Mouse (Mus musculus): Measurements from ENCODE around the gene Wdr20. TPM values are rescaled to one million over a fixed set of nuclear protein-coding genes. Genes with fewer than 3 reads are reported as not detected.
A peak's percentile ranks its signal among the peaks of the same experiment; 100 is the strongest.

The Wdr20 gene
- total and polyA plus RNA-seq, 3 experiments: 18.8 to 25.8 TPM; not detected in 1

DNA sequence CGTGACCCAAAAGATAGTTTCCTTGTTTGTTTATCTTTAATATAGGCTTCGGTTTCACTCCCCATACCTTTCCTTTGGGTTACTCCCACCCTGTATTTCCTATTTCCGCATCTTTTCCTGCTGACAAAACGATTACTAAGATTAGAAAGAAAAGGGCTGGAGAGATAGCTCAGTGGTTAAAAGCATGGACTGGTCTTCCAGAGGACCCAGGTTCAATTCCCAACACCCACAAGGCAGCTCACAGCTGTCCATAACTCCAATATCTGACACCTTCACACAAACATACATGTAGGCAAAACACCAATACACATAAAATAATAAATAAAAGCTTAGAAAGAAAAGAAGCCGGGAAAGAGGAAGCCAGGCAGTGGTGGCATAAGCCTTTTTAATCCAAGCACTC lies 40.3 kb upstream of the Wdr20 start:
- Histone ChIP-seq H3K79me2 (ENCODE audit: control insufficient read depth, insufficient read depth, low read length, poor library complexity) (peaks cover 34% of the 10 kb centered on the region), H3K9me3 (replicated peaks; ENCODE audit: insufficient read depth, low read length) (no peaks in the 10 kb centered on the region), H3K27me3 (ENCODE audit: control insufficient read depth in 1 of 2, insufficient read depth in 2 of 2, low read length in 2 of 2) (no peaks in the 10 kb centered on the region), H3K4me3 (ENCODE audit: control insufficient read depth in 1 of 2, insufficient read depth in 1 of 2, low read depth in 2 of 2, low read length in 2 of 2) (peak overlapping the region; percentile 59 to 82), H3K4me1 (ENCODE audit: control insufficient read depth in 1 of 2, insufficient read depth in 2 of 2, low read length in 2 of 2) (peaks cover 13 to 46% of the 10 kb centered on the region in 2 experiments), H3K27ac (ENCODE audit: control insufficient read depth, low read depth, low read length) (peak overlapping the region; percentile 99), H3K9ac (ENCODE audit: control insufficient read depth, low read depth, low read length, poor library complexity, severe bottlenecking) (peak overlapping the region; percentile 100), H3K36me3 (ENCODE audit: control insufficient read depth in 1 of 2, insufficient read depth in 2 of 2, low read length in 2 of 2) (peaks cover 9 to 50% of the 10 kb centered on the region in 2 experiments)
- TF ChIP-seq EP300 (IDR thresholded peaks at IDR 0.05; ENCODE audit: low read depth in 1 of 2, low read length in 2 of 2) (peak in 1 of 2 experiments; percentile 71; a peak in 2 of 4 replicates), TBP (IDR thresholded peaks at IDR 0.05; ENCODE audit: low read depth, low read length) (peak; percentile 97), GATA1 (IDR thresholded peaks at IDR 0.05; ENCODE audit: low read depth, low read length) (peak; percentile 35; the same call in 1 of the 2 replicates), MAZ (IDR thresholded peaks at IDR 0.05; ENCODE audit: low read depth, low read length) (0 out of 2 replicates have a peak, but pooled peaks have one; percentile 18), GABPA (IDR thresholded peaks at IDR 0.05; ENCODE audit: low read depth, low read length) (no peak), MXI1 (IDR thresholded peaks at IDR 0.05; ENCODE audit: low read depth, low read length) (0 out of 2 replicates have a peak, but pooled peaks have one; percentile 50), BHLHE40 (IDR thresholded peaks at IDR 0.05; ENCODE audit: borderline replicate concordance, low read depth, low read length) (0 out of 2 replicates have a peak, but pooled peaks have one; percentile 13), ELF1 (IDR thresholded peaks at IDR 0.05; ENCODE audit: low read depth, low read length) (peak; percentile 74), ETS1 (IDR thresholded peaks at IDR 0.05; ENCODE audit: low read depth, low read length) (peak; percentile 60; the same call in 1 of the 2 replicates), HCFC1 (IDR thresholded peaks at IDR 0.05; ENCODE audit: low read depth, low read length) (peak; percentile 58; the same call in 1 of the 2 replicates), USF1 (IDR thresholded peaks at IDR 0.05; ENCODE audit: low read depth, low read length) (no peak), RCOR1 (IDR thresholded peaks at IDR 0.05; ENCODE audit: low read depth, low read length) (0 out of 2 replicates have a peak, but pooled peaks have one; percentile 19), POLR2AphosphoS2 (IDR thresholded peaks at IDR 0.05; ENCODE audit: low read length) (no peak), MAFK (IDR thresholded peaks at IDR 0.05; ENCODE audit: borderline replicate concordance, low read depth, low read length) (peak; percentile 79), MYC (IDR thresholded peaks at IDR 0.05; ENCODE audit: low read depth, low read length) (peak; percentile 10; the same call in 1 of the 2 replicates), SIN3A (IDR thresholded peaks at IDR 0.05; ENCODE audit: low read length) (peak; percentile 73)
- DNase-seq (ENCODE audit: low read depth, low spot score): peak; percentile 72

DNA sequence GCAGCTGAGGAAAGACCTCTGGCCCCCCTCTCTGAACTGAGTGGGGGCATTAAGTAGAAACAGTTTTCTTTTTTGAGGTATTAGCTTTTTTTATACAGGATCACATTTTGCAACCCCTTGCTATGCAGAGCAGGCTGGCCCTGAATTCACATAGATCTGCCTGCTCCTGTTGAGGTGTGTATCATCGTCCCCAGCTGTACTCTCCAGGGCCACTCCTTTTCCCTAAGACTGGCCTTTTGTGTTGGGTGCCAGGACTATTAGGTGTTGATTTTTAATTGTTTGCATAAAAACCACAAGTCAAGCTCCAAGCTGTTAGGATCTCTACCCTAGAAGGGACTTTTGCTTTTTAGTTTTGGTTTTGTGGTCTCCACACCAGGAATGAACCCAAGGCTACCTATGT lies 39.7 kb upstream of the Wdr20 start:
- H3K27ac ChIP-seq (ENCODE audit: control insufficient read depth, low read depth, low read length): peak overlapping the region; percentile 99
- H3K4me3 ChIP-seq (ENCODE audit: control insufficient read depth in 1 of 2, insufficient read depth in 1 of 2, low read depth in 2 of 2, low read length in 2 of 2): peak overlapping the region; percentile 21 to 46
- H3K27me3 ChIP-seq (ENCODE audit: control insufficient read depth in 1 of 2, insufficient read depth in 2 of 2, low read length in 2 of 2): no peaks in the 10 kb centered on the region
- H3K9ac ChIP-seq (ENCODE audit: control insufficient read depth, low read depth, low read length, poor library complexity, severe bottlenecking): peak overlapping the region; percentile 100
- peaks cover 9 to 48% of the 10 kb centered on the region in 2 experiments for H3K36me3 ChIP-seq (ENCODE audit: control insufficient read depth in 1 of 2, insufficient read depth in 2 of 2, low read length in 2 of 2)
- peaks cover 16 to 45% of the 10 kb centered on the region in 2 experiments for H3K4me1 ChIP-seq (ENCODE audit: control insufficient read depth in 1 of 2, insufficient read depth in 2 of 2, low read length in 2 of 2)
- DNase-seq (ENCODE audit: low read depth, low spot score): no peak
- H3K9me3 ChIP-seq (replicated peaks; ENCODE audit: insufficient read depth, low read length): no peaks in the 10 kb centered on the region
- H3K79me2 ChIP-seq (ENCODE audit: control insufficient read depth, insufficient read depth, low read length, poor library complexity): peaks cover 31% of the 10 kb centered on the region
- no peak for TF ChIP-seq ZC3H11A (IDR thresholded peaks at IDR 0.05; ENCODE audit: low read depth, low read length)
- no peak for TF ChIP-seq USF2 (IDR thresholded peaks at IDR 0.05; ENCODE audit: borderline replicate concordance in 1 of 2, insufficient read depth in 1 of 2, low read depth in 1 of 2, low read length in 2 of 2)
- TF ChIP-seq CTCF (IDR thresholded peaks at IDR 0.05 in 2 of 3, conservative IDR thresholded peaks at IDR 0.05 in 1 of 3; ENCODE audit: control insufficient read depth in 1 of 3, insufficient read depth in 1 of 3, low read depth in 2 of 3, low read length in 3 of 3, poor library complexity in 1 of 3, severe bottlenecking in 1 of 3): no peak
- no peak for TF ChIP-seq TAL1 (IDR thresholded peaks at IDR 0.05; ENCODE audit: low read length)
- TF ChIP-seq MAZ (IDR thresholded peaks at IDR 0.05; ENCODE audit: low read depth, low read length): no peak
- TF ChIP-seq MXI1 (IDR thresholded peaks at IDR 0.05; ENCODE audit: low read depth, low read length): no peak

Measured in MEL (cell line).